Mouse (Mus musculus): ENCODE measurements at regions not wholly inside any gene's neighbourhood (a gene's known extent, or its start where the extent isn't known, plus 50 kb on each side); places are given as distances from the start of the nearest gene placed in this dataset.

GRCm38 (mm10) chr6:89047629-89048332, 145.7 kb downstream of the Tpra1 start:
- DNase-seq (ENCODE audit: low read depth, low spot score): no peak
- 56% methylated on average over 6 of the region's 6 CpGs for WGBS

GRCm38 (mm10) chr6:89049290-89049689, 147.2 kb downstream of the Tpra1 start:
- 56% methylated on average over 1 of the region's 1 CpGs for WGBS
- DNase-seq (ENCODE audit: low read depth, low spot score): no peak

- DNase-seq (ENCODE audit: low read depth, low spot score): no peak
- 79% methylated on average over 13 of the region's 13 CpGs for WGBS
Observed at GRCm38 (mm10) chr6:89050575-89051270, 148.7 kb downstream of the Tpra1 start.

GRCm38 (mm10) chr6:89052758-89053460, 150.9 kb downstream of the Tpra1 start:
- no peak for DNase-seq (ENCODE audit: low read depth, low spot score)

GRCm38 (mm10) chr6:89054060-89054459, 152.0 kb downstream of the Tpra1 start:
- no peak for DNase-seq (ENCODE audit: low read depth, low spot score)
- 87% methylated on average over 13 of the region's 13 CpGs for whole genome bisulfite sequencing

More at GRCm38 (mm10) chr6:89052758-89053460, 150.9 kb downstream of the Tpra1 start:
- 71% methylated on average over 9 of the region's 9 CpGs for WGBS

GRCm38 (mm10) chr6:89059431-89059975, 157.5 kb downstream of the Tpra1 start:
- DNase-seq (ENCODE audit: low read depth, low spot score): no peak
- WGBS: 63% methylated on average over 4 of the region's 4 CpGs

- no peak for DNase-seq (ENCODE audit: low read depth, low spot score)
- 76% methylated on average over 7 of the region's 7 CpGs for WGBS
Observed at GRCm38 (mm10) chr6:89064977-89065580, 163.0 kb downstream of the Tpra1 start.

GRCm38 (mm10) chr6:89066588-89066987, 164.5 kb downstream of the Tpra1 start:
- DNase-seq (ENCODE audit: low read depth, low spot score): no peak
- WGBS: 80% methylated on average over 5 of the region's 5 CpGs

- no peak for DNase-seq (ENCODE audit: low read depth, low spot score)
- 92% methylated on average over 5 of the region's 5 CpGs for WGBS
Observed at GRCm38 (mm10) chr6:89068286-89068685, 166.2 kb downstream of the Tpra1 start.

GRCm38 (mm10) chr6:89069108-89069507, 167.1 kb downstream of the Tpra1 start:
- no peak for DNase-seq (ENCODE audit: low read depth, low spot score)
- 80% methylated on average over 5 of the region's 5 CpGs for WGBS

- 12% methylated on average over 3 of the region's 3 CpGs for WGBS
- DNase-seq (ENCODE audit: low read depth, low spot score): peak; percentile 2
Observed at GRCm38 (mm10) chr6:89070011-89070410, 168.0 kb downstream of the Tpra1 start.

- WGBS: 33% methylated on average over 2 of the region's 2 CpGs
- no peak for DNase-seq (ENCODE audit: low read depth, low spot score)
Observed at GRCm38 (mm10) chr6:89071766-89072165, 169.7 kb downstream of the Tpra1 start.

GRCm38 (mm10) chr6:89072569-89072968, 170.5 kb downstream of the Tpra1 start:
- WGBS: 54% methylated on average over 2 of the region's 2 CpGs
- no peak for DNase-seq (ENCODE audit: low read depth, low spot score)

- WGBS: 55% methylated on average over 6 of the region's 6 CpGs
- no peak for DNase-seq (ENCODE audit: low read depth, low spot score)
Observed at GRCm38 (mm10) chr6:89081624-89082300, 179.7 kb downstream of the Tpra1 start.

- WGBS: 89% methylated on average over 3 of the region's 3 CpGs
- DNase-seq (ENCODE audit: low read depth, low spot score): no peak
Observed at GRCm38 (mm10) chr6:89084437-89084836, 182.4 kb downstream of the Tpra1 start.

- no peak for DNase-seq (ENCODE audit: low read depth, low spot score)
- WGBS: 78% methylated on average over 6 of the region's 6 CpGs
Observed at GRCm38 (mm10) chr6:89085151-89085550, 183.1 kb downstream of the Tpra1 start.

- no peak for DNase-seq (ENCODE audit: low read depth, low spot score)
- WGBS: 50% methylated on average over 4 of the region's 4 CpGs
Observed at GRCm38 (mm10) chr6:89087620-89088019, 185.6 kb downstream of the Tpra1 start.

GRCm38 (mm10) chr6:89090096-89090495, 188.0 kb downstream of the Tpra1 start:
- WGBS: 89% methylated on average over 5 of the region's 5 CpGs
- no peak for DNase-seq (ENCODE audit: low read depth, low spot score)

- no peak for DNase-seq (ENCODE audit: low read depth, low spot score)
- WGBS: 94% methylated on average over 14 of the region's 14 CpGs
Observed at GRCm38 (mm10) chr6:89095911-89096310, 193.9 kb downstream of the Tpra1 start.
